Mouse (Mus musculus): Measurements from ENCODE around the gene March4. TPM values are rescaled to one million over a fixed set of nuclear protein-coding genes. Genes with fewer than 3 reads are reported as not detected.
A peak's percentile ranks its signal among the peaks of the same experiment; 100 is the strongest.

The March4 gene
- polyA plus RNA-seq, 1 experiment from 2014 or later: 0.04 TPM

DNA sequence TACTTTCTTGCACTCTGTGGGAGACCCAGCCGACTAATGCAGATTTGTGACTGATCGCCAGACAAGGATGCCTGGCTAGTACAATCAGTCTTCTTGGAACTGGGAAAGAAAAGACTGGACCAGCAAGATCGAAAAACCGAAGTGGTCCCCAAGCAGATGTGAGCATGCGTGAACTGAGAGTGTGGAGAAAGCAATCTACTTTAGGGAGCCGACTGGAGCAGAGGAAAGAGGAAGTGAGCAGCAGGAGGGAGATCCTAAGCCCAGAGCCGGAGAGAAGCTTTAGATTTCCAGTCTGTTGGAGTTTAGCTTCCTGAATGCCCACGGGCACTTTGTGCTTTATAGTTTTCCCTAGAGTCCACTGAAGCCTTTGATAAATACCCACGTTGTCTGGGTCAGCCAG, 30.3 kb upstream of the March4 start:
- Histone ChIP-seq H3K36me3 (no peaks in the 10 kb centered on the region), H3K4me3 (no peak overlapping the region), H3K4me2 (replicated peaks) (peak overlapping the region; percentile 22), H3K4me1 (no peaks in the 10 kb centered on the region), H3K27ac (no peak overlapping the region), H3K27me3 (no peaks in the 10 kb centered on the region), H3K9me3 (no peaks in the 10 kb centered on the region), H3K9ac (no peak overlapping the region)
- ATAC-seq (ENCODE audit: insufficient number of reproducible peaks, insufficient read depth, low FRiP score, low TSS enrichment): no peak
- 28% methylated on average over 9 of the region's 9 CpGs for WGBS

DNA sequence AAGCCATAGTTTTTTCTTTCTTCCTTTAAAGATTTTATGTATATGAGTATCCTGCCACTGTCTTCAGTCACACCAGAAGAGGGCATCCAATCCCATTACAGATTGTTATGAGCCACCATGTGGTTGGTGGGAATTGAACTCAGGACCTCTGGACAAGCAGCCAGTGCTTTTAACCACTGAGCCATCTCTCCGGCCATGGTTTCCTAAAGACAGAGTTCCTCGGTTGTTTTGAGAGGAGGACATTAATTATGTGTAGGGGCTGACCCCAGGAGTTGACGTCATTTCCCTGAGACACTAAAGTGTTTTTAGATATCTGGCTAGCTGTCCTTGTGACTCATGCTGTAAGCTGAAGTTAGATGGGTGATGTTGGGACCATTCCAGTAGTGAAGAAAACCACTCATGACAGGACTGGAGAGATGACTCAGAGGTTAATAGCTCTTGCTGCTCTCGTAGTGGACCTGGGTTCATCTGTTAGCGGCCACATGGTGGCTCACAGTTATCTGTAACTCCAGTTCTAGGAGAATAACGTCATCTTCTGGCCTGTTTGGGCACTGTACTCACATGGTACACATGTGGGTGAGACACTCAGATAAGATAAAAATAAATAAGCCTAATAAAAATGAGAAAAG, 27.7 kb upstream of the March4 start:
- H3K27me3 ChIP-seq: no peaks in the 10 kb centered on the region
- H3K4me2 ChIP-seq (replicated peaks): no peak overlapping the region
- H3K9me3 ChIP-seq: no peaks in the 10 kb centered on the region
- no peaks in the 10 kb centered on the region for H3K36me3 ChIP-seq
- no peaks in the 10 kb centered on the region for H3K4me1 ChIP-seq
- H3K27ac ChIP-seq: no peak overlapping the region
- no peak for ATAC-seq (ENCODE audit: insufficient number of reproducible peaks, insufficient read depth, low FRiP score, low TSS enrichment)
- H3K9ac ChIP-seq: no peak overlapping the region
- no peak overlapping the region for H3K4me3 ChIP-seq
- WGBS: 76% methylated on average over 6 of the region's 6 CpGs

DNA sequence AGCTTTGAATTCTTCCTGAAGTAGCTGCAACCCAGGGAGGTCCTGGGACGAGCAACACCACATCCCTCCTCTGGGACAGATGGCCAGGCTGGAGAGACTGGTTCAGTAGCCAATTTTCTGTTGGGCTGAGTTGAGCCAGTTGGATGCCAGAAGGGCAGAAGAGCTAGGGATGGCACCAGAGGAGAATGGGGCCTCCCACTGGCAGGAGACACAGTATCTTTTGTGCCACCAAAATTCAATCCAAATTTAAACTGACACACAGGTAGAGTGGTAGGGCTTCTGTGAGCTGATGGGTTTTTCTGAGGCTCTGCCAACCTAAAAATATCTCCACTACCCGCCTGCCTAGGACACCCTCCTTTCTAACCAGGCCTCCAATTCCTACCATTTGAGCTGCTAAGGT, 21.9 kb upstream of the March4 start:
- Histone ChIP-seq H3K4me1 (no peaks in the 10 kb centered on the region), H3K9me3 (no peaks in the 10 kb centered on the region), H3K27me3 (no peaks in the 10 kb centered on the region), H3K9ac (no peak overlapping the region), H3K4me2 (replicated peaks) (no peak overlapping the region), H3K4me3 (no peak overlapping the region), H3K27ac (no peak overlapping the region), H3K36me3 (no peaks in the 10 kb centered on the region)
- 62% methylated on average over 2 of the region's 2 CpGs for WGBS
- no peak for ATAC-seq (ENCODE audit: insufficient number of reproducible peaks, insufficient read depth, low FRiP score, low TSS enrichment)

DNA sequence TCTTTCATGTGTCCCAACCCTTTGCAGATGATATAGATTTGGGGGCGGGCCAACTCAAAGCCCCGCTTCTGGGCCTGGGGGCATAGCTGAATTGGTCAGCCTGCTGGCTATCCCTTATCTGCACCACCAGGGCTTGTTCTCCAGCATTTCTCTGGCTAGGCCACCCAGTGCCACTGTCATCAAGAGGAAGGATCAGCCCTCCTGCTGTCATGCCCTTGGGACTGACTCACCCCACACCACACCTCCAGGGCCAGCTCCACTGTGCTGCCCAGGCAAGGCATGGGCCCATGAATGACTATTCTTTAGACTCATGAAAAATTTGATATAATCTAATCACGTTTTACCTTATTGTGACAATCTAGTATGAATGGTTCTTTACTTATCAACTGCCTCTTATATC, 19.7 kb upstream of the March4 start:
- 87% methylated on average over 3 of the region's 3 CpGs for WGBS
- ATAC-seq (ENCODE audit: insufficient number of reproducible peaks, insufficient read depth, low FRiP score, low TSS enrichment): no peak
- Histone ChIP-seq H3K4me2 (replicated peaks) (no peak overlapping the region), H3K4me1 (no peaks in the 10 kb centered on the region), H3K9me3 (no peaks in the 10 kb centered on the region), H3K27me3 (no peaks in the 10 kb centered on the region), H3K4me3 (no peak overlapping the region), H3K9ac (no peak overlapping the region), H3K36me3 (no peaks in the 10 kb centered on the region), H3K27ac (no peak overlapping the region)

DNA sequence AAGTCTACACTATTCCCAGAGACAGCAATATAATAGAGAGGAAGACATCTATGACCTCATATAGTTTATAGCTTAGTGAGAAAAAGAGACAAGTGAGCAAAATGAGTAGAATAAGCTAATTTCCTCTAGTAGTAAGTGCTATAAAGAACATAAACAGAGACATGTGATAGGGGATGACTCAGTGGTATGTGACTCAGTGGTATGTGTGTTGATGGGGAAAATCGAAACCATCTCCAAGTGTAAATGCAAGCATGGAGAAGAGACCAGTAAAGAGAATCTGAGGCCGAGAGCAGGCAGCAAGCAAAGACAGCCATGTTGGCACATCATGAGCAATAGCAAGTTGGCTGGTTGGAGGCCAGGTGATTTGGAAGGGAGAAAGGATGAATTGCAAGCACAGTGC, 13.6 kb upstream of the March4 start:
- no peak overlapping the region for H3K27ac ChIP-seq
- H3K4me1 ChIP-seq: no peaks in the 10 kb centered on the region
- no peak overlapping the region for H3K4me2 ChIP-seq (replicated peaks)
- no peaks in the 10 kb centered on the region for H3K9me3 ChIP-seq
- no peaks in the 10 kb centered on the region for H3K27me3 ChIP-seq
- H3K4me3 ChIP-seq: no peak overlapping the region
- WGBS: 89% methylated on average over 2 of the region's 2 CpGs
- no peak overlapping the region for H3K9ac ChIP-seq
- no peak for ATAC-seq (ENCODE audit: insufficient number of reproducible peaks, insufficient read depth, low FRiP score, low TSS enrichment)
- H3K36me3 ChIP-seq: no peaks in the 10 kb centered on the region

DNA sequence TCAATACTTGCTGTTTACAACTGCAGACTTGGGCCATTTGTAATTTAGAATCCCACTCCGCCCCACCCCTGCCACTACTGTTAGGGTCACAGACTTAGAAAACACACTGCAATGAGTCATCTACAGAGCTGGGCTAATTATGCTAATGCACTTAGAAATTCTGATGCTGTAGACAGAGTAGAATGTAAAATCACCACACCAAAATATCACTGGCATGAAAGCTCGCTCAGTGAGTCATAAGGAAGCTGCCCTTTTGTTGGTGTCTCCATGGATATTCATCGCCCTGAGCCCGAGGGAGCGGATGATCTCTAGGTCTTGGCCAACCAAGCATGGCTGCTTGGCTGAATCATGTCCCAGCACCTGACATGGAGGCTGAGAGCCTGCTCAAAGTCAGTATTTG, 1.5 kb upstream of the March4 start:
- H3K9ac ChIP-seq: no peak overlapping the region
- 78% methylated on average over 5 of the region's 5 CpGs for WGBS
- H3K4me3 ChIP-seq: no peak overlapping the region
- peaks cover 43% of the 10 kb centered on the region for H3K27me3 ChIP-seq
- no peaks in the 10 kb centered on the region for H3K36me3 ChIP-seq
- H3K4me1 ChIP-seq: peaks cover 9% of the 10 kb centered on the region
- H3K4me2 ChIP-seq (replicated peaks): no peak overlapping the region
- no peak overlapping the region for H3K27ac ChIP-seq
- H3K9me3 ChIP-seq: no peaks in the 10 kb centered on the region
- ATAC-seq (ENCODE audit: insufficient number of reproducible peaks, insufficient read depth, low FRiP score, low TSS enrichment): no peak

DNA sequence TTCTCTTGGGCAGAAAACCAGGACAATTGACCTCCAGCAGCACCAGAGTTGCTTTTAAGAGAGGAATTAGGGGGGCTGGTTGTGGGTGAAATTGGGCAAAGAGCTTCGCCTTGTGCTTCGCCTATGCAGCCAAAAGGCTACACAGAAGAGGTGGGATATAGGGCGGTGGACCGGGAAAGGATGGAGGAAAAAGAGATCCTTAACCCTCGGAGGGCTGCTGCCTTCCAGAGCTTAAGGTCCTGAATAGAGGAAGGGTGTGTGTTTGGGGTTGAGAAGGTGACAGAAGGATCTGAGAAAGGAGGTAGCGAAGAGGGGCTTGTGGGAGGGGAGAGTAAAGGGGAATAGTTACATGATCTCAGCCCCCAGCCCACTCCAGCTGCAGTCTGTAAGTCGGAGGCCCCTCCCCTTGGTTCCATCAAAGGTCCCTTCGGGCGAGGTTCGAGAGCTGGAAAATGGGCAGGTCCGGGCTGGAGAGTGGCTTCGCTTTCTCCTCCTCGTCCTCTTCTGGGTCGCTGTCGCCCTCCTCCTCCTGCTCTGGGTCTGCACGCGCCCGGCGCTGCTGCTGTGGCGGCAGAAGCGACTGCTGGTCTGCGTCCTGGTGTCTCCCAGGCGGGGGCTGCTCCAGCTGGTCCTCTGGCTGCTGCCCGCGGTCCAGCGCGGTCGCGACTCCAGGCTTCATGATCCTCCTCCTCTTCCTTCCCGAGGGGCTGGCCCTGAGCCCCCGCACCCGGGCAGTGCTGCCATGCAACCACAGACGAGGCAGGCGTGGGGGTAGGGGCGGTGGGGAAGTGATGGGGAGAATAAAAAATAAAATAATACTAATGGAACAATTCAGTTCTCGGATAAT, 782 bp downstream of the March4 start:
- peaks cover 53% of the 10 kb centered on the region for H3K27me3 ChIP-seq

DNA sequence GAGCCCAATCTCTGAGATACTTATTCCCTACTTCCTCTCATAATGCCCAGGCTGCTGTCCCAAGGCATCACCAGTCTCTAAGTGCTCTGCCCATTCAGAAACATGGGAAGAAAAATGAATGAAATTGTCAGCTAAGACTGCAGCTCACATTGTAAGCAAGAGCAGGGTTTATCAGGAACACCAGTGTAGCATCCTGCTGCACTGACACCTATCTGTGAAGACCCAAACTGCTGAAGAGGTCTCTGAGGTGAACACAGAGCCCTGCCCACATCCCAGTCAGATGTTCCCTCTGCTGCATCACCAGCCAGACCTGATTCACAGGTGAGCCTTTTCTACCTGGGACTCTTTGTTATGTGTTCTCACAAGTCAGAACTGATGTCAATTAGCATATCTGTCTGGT, 3.3 kb downstream of the March4 start:
- Histone ChIP-seq H3K9ac (no peak overlapping the region), H3K27ac (no peak overlapping the region), H3K4me1 (peaks cover 9% of the 10 kb centered on the region), H3K4me2 (replicated peaks) (no peak overlapping the region), H3K36me3 (no peaks in the 10 kb centered on the region), H3K9me3 (no peaks in the 10 kb centered on the region), H3K27me3 (peaks cover 51% of the 10 kb centered on the region), H3K4me3 (no peak overlapping the region)
- ATAC-seq (ENCODE audit: insufficient number of reproducible peaks, insufficient read depth, low FRiP score, low TSS enrichment): no peak

More for the DNA sequence above, 782 bp downstream of the March4 start:
- Histone ChIP-seq H3K4me3 (peak overlapping the region; percentile 26), H3K4me1 (peaks cover 9% of the 10 kb centered on the region), H3K27ac (no peak overlapping the region), H3K36me3 (no peaks in the 10 kb centered on the region), H3K4me2 (replicated peaks) (peak overlapping the region; percentile 59), H3K9me3 (no peaks in the 10 kb centered on the region), H3K9ac (0 out of 2 replicates have a peak overlapping the region, but pooled peaks have one; percentile 5)
- WGBS: 3% methylated on average over 35 of the region's 36 CpGs
- ATAC-seq (ENCODE audit: insufficient number of reproducible peaks, insufficient read depth, low FRiP score, low TSS enrichment): peak; percentile 37; the same call in 1 of the 2 replicates

DNA sequence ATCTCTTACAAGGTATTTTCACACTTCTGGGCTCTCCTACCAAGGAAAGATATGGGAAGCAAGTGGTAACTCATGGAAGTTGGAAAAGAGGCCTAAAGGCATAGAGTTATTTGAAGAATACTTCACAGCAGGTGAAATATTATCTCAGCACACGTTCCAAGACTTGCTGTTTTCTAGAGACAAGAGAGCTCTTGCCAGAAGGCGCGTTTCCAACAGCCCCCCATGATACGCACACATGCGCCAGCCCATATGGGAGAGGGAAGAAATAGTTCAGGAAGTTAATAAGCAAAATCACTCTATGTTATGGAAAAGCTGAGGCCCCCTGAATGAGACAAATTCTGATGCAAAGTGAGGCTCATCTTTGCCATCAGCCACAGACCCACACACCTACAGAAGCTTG, 3.8 kb downstream of the March4 start:
- Histone ChIP-seq H3K9me3 (no peaks in the 10 kb centered on the region), H3K27ac (no peak overlapping the region), H3K4me1 (peaks cover 9% of the 10 kb centered on the region), H3K36me3 (no peaks in the 10 kb centered on the region), H3K4me2 (replicated peaks) (no peak overlapping the region), H3K4me3 (no peak overlapping the region), H3K9ac (no peak overlapping the region), H3K27me3 (peaks cover 49% of the 10 kb centered on the region)
- ATAC-seq (ENCODE audit: insufficient number of reproducible peaks, insufficient read depth, low FRiP score, low TSS enrichment): no peak
- WGBS: 79% methylated on average over 5 of the region's 5 CpGs

DNA sequence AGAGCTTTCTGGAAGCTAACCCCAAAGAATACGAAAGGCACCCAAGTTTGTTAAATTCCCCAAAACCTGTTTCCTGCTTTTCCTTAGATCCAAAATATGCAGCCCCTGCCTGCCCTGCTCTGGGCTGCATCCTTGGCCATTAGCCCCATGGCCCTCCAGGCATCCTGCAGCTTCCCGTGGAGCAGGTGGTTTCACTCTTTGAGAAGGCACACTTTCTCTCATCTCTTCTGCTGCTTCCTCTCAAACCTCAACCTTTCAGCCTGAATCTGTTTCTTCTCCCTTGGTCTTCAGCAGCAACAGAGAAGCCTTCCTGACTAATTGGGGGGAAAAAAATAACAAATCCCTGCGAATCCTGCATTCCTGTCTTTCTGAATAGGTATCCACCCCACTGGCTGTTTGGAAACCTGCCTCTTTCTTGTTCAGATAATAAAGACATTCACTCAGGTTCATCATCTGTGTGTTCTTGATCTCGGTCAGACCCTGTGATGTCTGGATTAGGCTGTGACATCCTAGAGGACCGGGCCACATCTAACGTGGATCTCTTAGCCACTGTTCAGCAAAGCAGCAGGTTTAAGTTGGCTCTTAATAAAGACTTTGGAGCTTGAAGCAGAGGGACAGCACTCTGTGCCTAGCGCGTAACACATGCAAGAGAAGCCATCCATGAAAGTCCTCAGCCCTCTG, 6.1 kb downstream of the March4 start:
- no peak for ATAC-seq (ENCODE audit: insufficient number of reproducible peaks, insufficient read depth, low FRiP score, low TSS enrichment)
- Histone ChIP-seq H3K4me3 (no peak overlapping the region), H3K9ac (no peak overlapping the region), H3K27ac (no peak overlapping the region), H3K9me3 (no peaks in the 10 kb centered on the region), H3K4me1 (no peaks in the 10 kb centered on the region), H3K36me3 (no peaks in the 10 kb centered on the region), H3K4me2 (replicated peaks) (no peak overlapping the region), H3K27me3 (peaks cover 29% of the 10 kb centered on the region)
- WGBS: 73% methylated on average over 8 of the region's 8 CpGs

DNA sequence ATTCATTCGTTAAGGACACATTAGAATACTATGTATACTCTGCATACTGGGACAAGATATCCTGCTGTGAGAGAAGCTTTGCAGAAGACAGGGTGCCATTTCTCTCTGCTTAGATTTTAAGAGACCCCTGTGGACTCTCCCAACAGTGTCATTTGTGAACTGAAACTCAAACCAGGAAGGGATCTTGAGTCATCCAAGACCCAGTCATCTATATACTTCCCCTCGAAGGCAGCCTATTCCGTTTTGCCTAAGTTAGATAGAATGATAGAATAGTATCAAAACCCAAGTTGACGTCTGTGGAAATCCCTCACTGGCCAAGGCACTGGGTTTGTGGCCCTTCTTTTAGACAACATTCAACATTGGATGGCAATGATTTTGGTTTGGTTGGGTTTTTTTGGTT, 7.5 kb downstream of the March4 start:
- H3K4me1 ChIP-seq: no peaks in the 10 kb centered on the region
- WGBS: 84% methylated on average over 4 of the region's 4 CpGs
- H3K4me2 ChIP-seq (replicated peaks): no peak overlapping the region
- no peak overlapping the region for H3K27ac ChIP-seq
- no peak overlapping the region for H3K4me3 ChIP-seq
- no peak for ATAC-seq (ENCODE audit: insufficient number of reproducible peaks, insufficient read depth, low FRiP score, low TSS enrichment)
- no peaks in the 10 kb centered on the region for H3K9me3 ChIP-seq
- H3K36me3 ChIP-seq: no peaks in the 10 kb centered on the region
- no peak overlapping the region for H3K9ac ChIP-seq
- H3K27me3 ChIP-seq: peaks cover 15% of the 10 kb centered on the region

DNA sequence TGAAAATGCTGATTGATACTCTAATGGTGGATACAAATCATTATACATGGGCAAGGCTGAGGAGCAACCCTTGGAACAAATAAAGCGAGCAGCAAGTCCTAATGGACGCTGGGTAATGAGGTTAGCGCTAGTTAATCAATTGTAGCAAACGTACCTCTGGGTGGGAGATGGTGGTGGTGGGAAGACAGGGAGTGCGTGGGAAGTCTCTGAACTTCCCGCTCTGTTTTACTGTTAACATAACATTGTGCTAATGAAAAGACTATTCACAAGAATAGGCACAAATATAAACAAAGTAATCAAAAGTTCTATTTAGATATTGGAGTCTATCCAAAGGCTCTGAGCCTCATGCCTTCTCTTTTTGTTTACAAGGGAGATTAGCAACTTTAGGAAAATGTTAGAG, 13.1 kb downstream of the March4 start:
- Histone ChIP-seq H3K36me3 (no peaks in the 10 kb centered on the region), H3K4me3 (no peak overlapping the region), H3K27ac (no peak overlapping the region), H3K9me3 (no peaks in the 10 kb centered on the region), H3K4me1 (no peaks in the 10 kb centered on the region), H3K4me2 (replicated peaks) (no peak overlapping the region), H3K27me3 (no peaks in the 10 kb centered on the region), H3K9ac (no peak overlapping the region)
- WGBS: 74% methylated on average over 6 of the region's 6 CpGs
- no peak for ATAC-seq (ENCODE audit: insufficient number of reproducible peaks, insufficient read depth, low FRiP score, low TSS enrichment)

All from embryonic facial prominence, embryonic 12.5 days (tissue).